ENCODE assay signal across 8 mouse cellular contexts in the genomic region with DNA sequence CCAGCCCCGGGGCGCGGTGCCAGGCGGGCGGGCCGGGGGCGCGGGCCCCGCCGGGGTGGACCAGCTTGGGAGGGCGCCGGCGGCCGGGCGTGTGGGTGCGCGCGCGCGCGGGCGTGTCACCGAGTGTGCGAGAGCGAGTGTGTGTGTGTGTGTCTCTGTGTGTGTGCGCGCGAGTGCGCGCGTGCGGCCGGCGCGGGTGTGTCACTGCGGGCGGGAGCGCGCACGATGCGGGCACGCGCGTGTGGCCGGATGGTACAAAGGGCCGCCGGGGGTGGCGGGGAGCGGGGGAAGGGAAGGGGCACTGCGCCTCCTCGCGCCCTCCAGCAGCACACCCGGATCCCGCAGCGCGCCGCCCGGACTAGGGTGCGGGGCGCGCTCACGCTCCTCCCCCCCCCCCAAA. TPM values are rescaled to one million over a fixed set of nuclear protein-coding genes. Genes with fewer than 3 reads are reported as not detected.
DNase-seq lines count a peak whose midpoint lies in the region; ATAC-seq and TF ChIP-seq lines count a peak whose summit lies in the region.

No protein-coding gene starts in this region.

- H3K9me3 ChIP-seq in CH12.LX (replicated peaks; ENCODE audit: low read length) = no peaks in the 10 kb centered on the region
- no peaks in the 10 kb centered on the region for H3K9me3 ChIP-seq in embryonic facial prominence, embryonic 12.5 days
- H3K9me3 ChIP-seq in hindbrain, postnatal 0 days (ENCODE audit: low read length) = no peaks in the 10 kb centered on the region
- H3K9me3 ChIP-seq in stomach, embryonic 14.5 days (ENCODE audit: control insufficient read depth, low read depth, low read length) = no peaks in the 10 kb centered on the region

- DNase-seq in CH12.LX (ENCODE audit: extremely low read depth) (peak; percentile 22), ZHBTc4 (ENCODE audit: low read depth, low spot score) (peak; percentile 82)
- peak; percentile 92 for DNase-seq in hindbrain, postnatal 0 days (ENCODE audit: low spot score)
- DNase-seq in left cerebral cortex, postnatal 14 days (ENCODE audit: low spot score in 2 of 2) = peak; percentile 82 to 90
- DNase-seq in mesoderm, embryonic 11.5 days (ENCODE audit: low read depth, low spot score) = peak; percentile 81
- no peak for DNase-seq in natural killer cell, adult 2 months (ENCODE audit: low spot score in 2 of 2)

- TF ChIP-seq EP300 in CH12.LX (IDR thresholded peaks at IDR 0.05; ENCODE audit: low read length) = no peak

- dilution Hi-C loops in CH12.LX (cut with MboI; ENCODE audit: extremely low pct_ligation_motif_present, extremely low pct_unique_long_range_greater_than_20kb, low sequenced_read_pairs) = no loop called here

- H3K79me2 ChIP-seq in CH12.LX (replicated peaks; ENCODE audit: control insufficient read depth, extremely low read depth, insufficient read depth, poor library complexity, severe bottlenecking) = no peaks in the 10 kb centered on the region

- peaks cover 98% of the 10 kb centered on the region for H3K27me3 ChIP-seq in CH12.LX (replicated peaks)
- H3K27me3 ChIP-seq in embryonic facial prominence, embryonic 12.5 days = peaks cover 82% of the 10 kb centered on the region
- no peaks in the 10 kb centered on the region for H3K27me3 ChIP-seq in hindbrain, postnatal 0 days (ENCODE audit: insufficient read depth, low read length)
- H3K27me3 ChIP-seq in stomach, embryonic 14.5 days (ENCODE audit: control insufficient read depth, insufficient read depth, low read length) = peaks cover 26% of the 10 kb centered on the region

- no peak for TF ChIP-seq CTCF in CH12.LX (conservative IDR thresholded peaks at IDR 0.05 in 1 of 2, IDR thresholded peaks at IDR 0.05 in 1 of 2; ENCODE audit: low read depth in 2 of 2, low read length in 2 of 2)
- no peak for TF ChIP-seq CTCF in hindbrain, postnatal 0 days (IDR thresholded peaks at IDR 0.05; ENCODE audit: low read depth)

- peaks cover 5 to 10% of the 10 kb centered on the region in 2 experiments; a peak in 2 of 4 replicates for H3K4me1 ChIP-seq in CH12.LX (ENCODE audit: control insufficient read depth in 1 of 2, insufficient read depth in 2 of 2)
- peaks cover 41% of the 10 kb centered on the region for H3K4me1 ChIP-seq in embryonic facial prominence, embryonic 12.5 days
- peaks cover 41% of the 10 kb centered on the region for H3K4me1 ChIP-seq in hindbrain, postnatal 0 days (ENCODE audit: insufficient read depth, low read length)
- peaks cover 8% of the 10 kb centered on the region for H3K4me1 ChIP-seq in stomach, embryonic 14.5 days (ENCODE audit: control insufficient read depth, insufficient read depth, low read length)

- TF ChIP-seq POLR2A in CH12.LX (IDR thresholded peaks at IDR 0.05; ENCODE audit: low read depth, low read length) = no peak

- TF ChIP-seq RAD21 in CH12.LX (IDR thresholded peaks at IDR 0.05; ENCODE audit: low read depth, low read length) = no peak

- H3K36me3 ChIP-seq in CH12.LX (replicated peaks in 1 of 2; ENCODE audit: control insufficient read depth in 1 of 2, insufficient read depth in 1 of 2, low read length in 1 of 2) = no peaks in the 10 kb centered on the region
- no peaks in the 10 kb centered on the region for H3K36me3 ChIP-seq in embryonic facial prominence, embryonic 12.5 days
- H3K36me3 ChIP-seq in hindbrain, postnatal 0 days (ENCODE audit: insufficient read depth, low read length) = no peaks in the 10 kb centered on the region
- no peaks in the 10 kb centered on the region for H3K36me3 ChIP-seq in stomach, embryonic 14.5 days (ENCODE audit: control insufficient read depth, insufficient read depth, low read length)

- WGBS in embryonic facial prominence, embryonic 12.5 days = under 1% methylated on average over 48 of the region's 62 CpGs
- WGBS in hindbrain, postnatal 0 days = under 1% methylated on average over 29 of the region's 62 CpGs
- WGBS in stomach, embryonic 14.5 days = 0% methylated on average over 37 of the region's 62 CpGs

- H3K4me2 ChIP-seq in CH12.LX (ENCODE audit: insufficient read depth, low read depth, poor library complexity, severe bottlenecking) = peak overlapping the region; percentile 99
- peak overlapping the region; percentile 99 for H3K4me2 ChIP-seq in embryonic facial prominence, embryonic 12.5 days (replicated peaks)
- peak overlapping the region; percentile 79 for H3K4me2 ChIP-seq in hindbrain, postnatal 0 days (ENCODE audit: low read depth, low read length)
- peak overlapping the region; percentile 99 for H3K4me2 ChIP-seq in stomach, embryonic 14.5 days (replicated peaks; ENCODE audit: low read depth, low read length)

- ATAC-seq in embryonic facial prominence, embryonic 12.5 days (ENCODE audit: insufficient number of reproducible peaks, insufficient read depth, low FRiP score, low TSS enrichment) = no peak
- ATAC-seq in hindbrain, postnatal 0 days = peak; percentile 55
- peak; percentile 38; the same call in 1 of the 2 replicates for ATAC-seq in stomach, embryonic 14.5 days (ENCODE audit: insufficient number of reproducible peaks, insufficient read depth, low FRiP score, low read depth)

- intact Hi-C loops in left cerebral cortex, postnatal 14 days (cut with DNase I) = loop anchor here (2.0 kb wide), 1 partner anchor 46 kb away; no protein-coding TSS in a partner anchor

- peak overlapping the region; percentile 45 for H3K9ac ChIP-seq in CH12.LX (ENCODE audit: insufficient read depth, low read depth)
- H3K9ac ChIP-seq in embryonic facial prominence, embryonic 12.5 days = peak overlapping the region; percentile 68
- H3K9ac ChIP-seq in hindbrain, postnatal 0 days (replicated peaks; ENCODE audit: low read length) = peak overlapping the region; percentile 92
- peak overlapping the region; percentile 55 for H3K9ac ChIP-seq in stomach, embryonic 14.5 days (replicated peaks; ENCODE audit: low read depth, low read length)

- H3K4me3 ChIP-seq in CH12.LX (replicated peaks in 1 of 3; ENCODE audit: low read depth in 2 of 3, low read length in 2 of 3, poor library complexity in 1 of 3) = peak overlapping the region; percentile 43 to 58 (median 47)
- peak overlapping the region; percentile 66 for H3K4me3 ChIP-seq in embryonic facial prominence, embryonic 12.5 days
- peak overlapping the region; percentile 72 for H3K4me3 ChIP-seq in hindbrain, postnatal 0 days (ENCODE audit: low read length)
- peak overlapping the region; percentile 57 for H3K4me3 ChIP-seq in stomach, embryonic 14.5 days (ENCODE audit: low read depth, low read length)

- no peak overlapping the region for H3K27ac ChIP-seq in CH12.LX (ENCODE audit: insufficient read depth, low read depth)
- H3K27ac ChIP-seq in embryonic facial prominence, embryonic 12.5 days = peak overlapping the region; percentile 65; the same call in 1 of the 2 replicates
- peak overlapping the region; percentile 96 for H3K27ac ChIP-seq in hindbrain, postnatal 0 days
- H3K27ac ChIP-seq in stomach, embryonic 14.5 days (ENCODE audit: low read length) = no peak overlapping the region

- in situ Hi-C loops in CH12.LX (cut with MboI; ENCODE audit: low pct_ligation_motif_present, low pct_unique_long_range_greater_than_20kb, low sequenced_read_pairs) = loop anchor here (5.0 kb wide), 1 partner anchor 47 kb away; no protein-coding TSS in a partner anchor

TF ChIP-seq in CH12.LX, 34 proteins besides CTCF, POLR2A, EP300 and RAD21:
- TF ChIP-seq MXI1 (IDR thresholded peaks at IDR 0.05; ENCODE audit: low read depth, low read length) = peak; percentile 3; the same call in 1 of the 2 replicates
- TF ChIP-seq PAX5 (IDR thresholded peaks at IDR 0.05; ENCODE audit: low read length) = no peak
- peak; percentile 56 for TF ChIP-seq NRF1 (IDR thresholded peaks at IDR 0.05; ENCODE audit: low read depth, low read length)
- TF ChIP-seq BHLHE40 (IDR thresholded peaks at IDR 0.05; ENCODE audit: low read depth, low read length) = peak; percentile 23; the same call in 1 of the 2 replicates

RNA-seq across cellular contexts. Expression of a gene that starts 0.9 kb away (rescaled TPM):
- total RNA-seq in CH12.LX (2012; rRNA removed) (0.08 TPM in 2 replicates), CH12.LX (2014; rRNA removed) (not detected in 2 replicates)
- 0.09 and 0.12 TPM in 2 replicates for polyA plus RNA-seq in CH12.LX (2012; ENCODE audit: insufficient read length, low read depth)
- polyA plus RNA-seq in embryonic facial prominence, embryonic 12.5 days (2016; fragmentation: Nextera tagmentation; extraction: Ambion mirVana) = 1.00 and 1.3 TPM in 2 replicates
- total RNA-seq in hindbrain, postnatal 0 days (2014; rRNA removed) = 104 and 141 TPM in 2 replicates
- 14.3 and 14.7 TPM in 2 replicates for polyA plus RNA-seq in hindbrain, postnatal 0 days (2015; fragmentation: Nextera tagmentation; extraction: Ambion mirVana)
- total RNA-seq in left cerebral cortex, postnatal 14 days (2021) = 100 to 1,000 TPM; 341 to 382 TPM
- polyA plus RNA-seq in stomach, embryonic 14.5 days (2014; fragmentation: Nextera tagmentation; extraction: Ambion mirVana) = 0.49 and 0.64 TPM in 2 replicates

RNA-seq across cellular contexts. Expression of a gene that starts 54.4 kb away (rescaled TPM):
- total RNA-seq in CH12.LX (2012; rRNA removed) (4.2 and 5.0 TPM in 2 replicates), CH12.LX (2014; rRNA removed) (1.7 and 2.1 TPM in 2 replicates)
- 8.3 and 8.4 TPM in 2 replicates for polyA plus RNA-seq in CH12.LX (2012; ENCODE audit: insufficient read length, low read depth)
- polyA plus RNA-seq in embryonic facial prominence, embryonic 12.5 days (2016; fragmentation: Nextera tagmentation; extraction: Ambion mirVana) = 15.3 and 16.4 TPM in 2 replicates
- total RNA-seq in hindbrain, postnatal 0 days (2014; rRNA removed) = 11.0 and 12.0 TPM in 2 replicates
- 2.3 and 2.4 TPM in 2 replicates for polyA plus RNA-seq in hindbrain, postnatal 0 days (2015; fragmentation: Nextera tagmentation; extraction: Ambion mirVana)
- total RNA-seq in left cerebral cortex, postnatal 14 days (2021) = 10 to 100 TPM; 34.7 to 37.7 TPM
- 2.7 and 3.6 TPM in 2 replicates for polyA plus RNA-seq in stomach, embryonic 14.5 days (2014; fragmentation: Nextera tagmentation; extraction: Ambion mirVana)

Comparison
In these comparisons a context has a peak if more than half of its experiments do, and no peak if none do; other contexts are left out.
1. DNase-seq: peak in CH12.LX (single experiment), ZHBTc4 (single experiment), hindbrain, postnatal 0 days (single experiment), left cerebral cortex, postnatal 14 days (2 of 2) and mesoderm, embryonic 11.5 days (single experiment); none in natural killer cell, adult 2 months (0 of 2).
2. H3K27ac ChIP-seq: peak in embryonic facial prominence, embryonic 12.5 days (single experiment) and hindbrain, postnatal 0 days (single experiment); none in CH12.LX (single experiment) and stomach, embryonic 14.5 days (single experiment).
3. Peak in every context shown above with its lines, with median percentiles within 50 percentile points of each other: H3K4me2 ChIP-seq, H3K4me3 ChIP-seq and H3K9ac ChIP-seq.